Mouse (Mus musculus): ENCODE results near the gene Atg9b. TPM values are rescaled to one million over a fixed set of nuclear protein-coding genes. Genes with fewer than 3 reads are reported as not detected.

Gene Atg9b
- 1 to 10 TPM in 1 of 2 experiments, under 1 TPM in 1; 0.75 to 1.4 TPM for total RNA-seq (2021)
- long read RNA-seq, experiment 1, partial matches to known transcripts: 1 of 1 reads
- long read RNA-seq, experiment 1, other reads (novel, unspliced or antisense): 0 of 1 reads
- long read RNA-seq, experiment 2: 0 reads

DNA sequence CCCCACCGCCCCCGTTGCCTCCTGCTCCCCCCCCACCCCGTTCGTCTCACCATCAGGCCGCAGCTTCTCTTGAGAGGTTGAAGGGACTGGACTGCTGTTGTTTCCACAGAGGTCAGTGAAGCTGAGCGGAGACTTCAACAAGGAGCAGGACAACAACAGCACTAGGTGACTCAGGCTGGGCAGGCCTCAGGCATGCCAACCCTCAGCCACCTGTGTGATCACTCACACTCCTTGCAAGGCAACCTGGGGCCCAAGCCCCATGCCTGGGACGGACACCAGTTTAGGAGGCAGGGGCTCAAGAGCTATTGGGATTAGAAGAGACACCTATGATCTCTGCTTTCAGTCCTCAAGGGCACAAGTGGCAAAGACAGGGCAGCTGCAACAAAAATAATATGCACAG lies at the start of gene Atg9b:
Gene Atg9b, minus strand, starts transcription at position 280 of the 400 bp plus-strand sequence.
- DNase-seq: no peak

- no peak for DNase-seq
These were observed 49.2 kb upstream of the Atg9b start for GRCm38 (mm10) chr5:24441187-24441586.

- DNase-seq: peak in 1 of 2 experiments; percentile 23
These were observed 42.0 kb upstream of the Atg9b start for GRCm38 (mm10) chr5:24433993-24434392.

- no peak for DNase-seq
These were observed 36.7 kb upstream of the Atg9b start for GRCm38 (mm10) chr5:24428596-24428995.

GRCm38 (mm10) chr5:24427981-24428402 lies 36.0 kb upstream of the Atg9b start:
- no peak for DNase-seq

- DNase-seq: no peak
These were observed 35.3 kb upstream of the Atg9b start for GRCm38 (mm10) chr5:24427285-24427633.

DNA sequence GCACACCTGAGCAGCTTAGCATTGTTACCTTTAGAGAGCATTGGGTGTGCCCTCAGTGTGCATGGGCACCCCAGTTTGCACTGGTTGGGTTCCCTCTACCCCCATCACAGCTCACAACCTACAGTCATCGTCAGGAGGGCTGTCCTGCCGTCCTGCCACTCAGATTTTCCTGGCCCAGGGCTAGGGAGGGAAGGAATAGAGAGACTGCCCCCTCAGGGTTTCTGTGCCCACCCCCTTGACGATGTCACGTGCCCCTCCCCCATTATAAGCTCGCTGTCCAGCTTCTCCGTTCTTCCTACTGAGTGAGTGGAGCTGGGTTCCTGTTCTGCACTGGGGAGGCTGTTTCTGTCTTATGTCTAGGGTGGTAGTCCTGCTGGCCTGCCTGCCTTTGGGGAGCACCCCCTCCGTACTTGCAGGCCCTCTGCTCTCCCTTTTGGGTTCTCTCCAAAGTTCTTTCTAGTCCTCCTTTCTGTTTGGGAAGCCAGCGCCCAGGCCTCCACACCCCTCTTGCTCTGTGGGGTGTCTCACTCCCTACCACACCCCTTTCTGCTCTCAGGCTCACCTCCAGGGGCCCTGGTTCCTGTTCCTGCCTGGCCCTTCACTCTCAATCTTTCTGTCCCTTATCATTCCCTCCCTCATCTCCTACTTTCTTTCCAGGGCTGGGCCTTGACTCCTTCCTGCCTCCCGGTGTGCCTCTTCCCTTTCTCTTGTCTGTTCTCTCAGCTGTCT lies 34.8 kb upstream of the Atg9b start:
- DNase-seq: no peak

DNA sequence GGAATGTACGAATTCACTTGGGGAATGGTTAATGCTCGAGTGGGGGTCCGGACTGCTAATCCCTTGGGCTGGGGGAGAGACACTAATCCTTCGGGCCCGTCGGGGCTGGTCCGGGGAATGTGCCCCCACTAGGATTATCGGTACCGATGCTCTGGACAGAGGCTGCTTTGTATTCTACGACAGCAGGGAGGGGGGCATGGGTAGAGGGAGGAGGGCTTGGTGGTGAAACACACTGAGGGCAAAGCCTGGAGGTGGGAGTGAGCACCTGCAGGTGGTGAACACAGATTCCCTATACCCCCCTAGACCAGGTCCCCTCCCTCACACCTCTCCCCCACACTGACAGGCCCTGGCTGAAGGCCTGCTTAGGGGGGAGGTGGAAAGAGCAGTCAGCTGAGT lies 34.1 kb upstream of the Atg9b start:
- no peak for DNase-seq

- peak in 1 of 2 experiments; percentile 72 for DNase-seq
These were observed 33.6 kb upstream of the Atg9b start for GRCm38 (mm10) chr5:24425421-24426036.

DNA sequence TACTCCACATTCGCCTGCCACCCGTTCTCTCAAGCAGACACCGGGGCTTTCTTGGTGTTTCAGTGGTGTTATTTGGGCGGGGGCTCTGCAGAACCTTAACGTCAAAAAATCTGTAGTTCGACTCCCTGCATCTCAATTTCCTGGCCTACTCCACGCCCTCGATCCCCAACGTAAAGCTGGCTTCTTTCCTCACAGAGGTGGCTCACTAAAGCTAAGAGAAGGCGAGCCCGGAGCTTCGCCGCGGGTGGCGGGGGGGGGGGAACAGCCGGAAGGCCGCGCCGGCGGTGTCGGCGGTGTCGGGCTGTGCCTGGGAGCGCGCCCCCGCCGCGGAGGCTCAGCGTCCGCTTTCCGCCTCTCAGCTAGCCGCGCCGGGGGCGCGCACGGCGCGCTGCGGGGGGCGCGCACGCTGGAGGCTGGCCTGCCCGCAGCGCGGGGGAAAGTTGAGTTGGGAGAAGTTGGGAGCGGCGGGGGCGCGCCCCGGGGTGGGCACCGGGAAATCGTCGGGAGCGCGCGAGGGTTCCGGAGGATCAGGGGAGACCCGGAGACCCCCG lies 33.0 kb upstream of the Atg9b start:
- DNase-seq: peak; percentile 86 to 89

- no peak for DNase-seq
These were observed 32.2 kb upstream of the Atg9b start for GRCm38 (mm10) chr5:24424004-24424781.

DNA sequence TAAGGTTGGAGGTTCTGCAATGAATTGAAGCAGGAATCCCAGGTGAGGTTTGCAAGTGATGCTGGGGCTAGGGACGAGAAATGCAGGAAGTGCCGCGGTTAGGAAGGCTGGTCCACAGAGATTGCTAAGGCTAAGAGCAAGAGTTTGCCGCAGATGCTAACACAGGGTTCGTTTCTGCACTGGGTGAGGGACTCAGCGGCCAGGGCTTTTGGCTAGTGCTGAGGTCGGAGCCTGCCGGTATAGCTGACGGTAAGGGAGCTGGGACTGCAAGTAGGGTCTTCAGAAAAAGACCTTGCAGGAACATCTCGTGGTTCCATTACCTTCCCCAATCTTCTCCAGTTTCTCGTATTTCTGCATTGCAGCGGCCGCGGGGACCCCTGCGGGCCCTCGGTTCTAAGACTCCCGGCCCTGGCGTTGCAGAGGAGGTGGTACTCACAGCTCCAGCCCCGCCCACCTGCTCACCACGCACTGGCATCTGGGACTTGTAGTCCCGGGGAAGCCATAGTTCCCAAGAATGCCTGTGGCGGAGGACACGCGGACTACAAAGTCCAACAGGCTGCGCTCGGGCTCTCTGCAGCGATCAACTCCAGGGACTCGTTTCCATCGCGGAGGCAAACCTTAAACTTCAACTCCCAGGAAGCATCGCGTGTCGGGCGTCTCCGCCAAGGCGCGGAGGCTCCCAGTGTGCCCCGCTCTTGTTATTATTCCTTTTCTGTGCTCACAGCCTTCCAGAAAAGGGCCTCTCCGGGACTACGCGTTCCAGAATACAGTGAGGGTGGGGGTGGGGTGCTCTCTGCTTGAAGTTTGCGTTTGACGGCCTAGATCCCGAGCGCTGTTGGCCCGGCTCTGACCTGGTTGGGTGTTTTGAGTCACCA lies 31.4 kb upstream of the Atg9b start, which contains the start of the genes Cdk5 and Slc4a2:
Gene Cdk5, minus strand, starts transcription at position 402 of the 875 bp plus-strand sequence.
Gene Slc4a2, plus strand, starts transcription at position 709 of the 875 bp plus-strand sequence.
- DNase-seq: peak; percentile 98 to 100

GRCm38 (mm10) chr5:24420381-24420780 lies 28.4 kb upstream of the Atg9b start:
- DNase-seq: no peak

DNA sequence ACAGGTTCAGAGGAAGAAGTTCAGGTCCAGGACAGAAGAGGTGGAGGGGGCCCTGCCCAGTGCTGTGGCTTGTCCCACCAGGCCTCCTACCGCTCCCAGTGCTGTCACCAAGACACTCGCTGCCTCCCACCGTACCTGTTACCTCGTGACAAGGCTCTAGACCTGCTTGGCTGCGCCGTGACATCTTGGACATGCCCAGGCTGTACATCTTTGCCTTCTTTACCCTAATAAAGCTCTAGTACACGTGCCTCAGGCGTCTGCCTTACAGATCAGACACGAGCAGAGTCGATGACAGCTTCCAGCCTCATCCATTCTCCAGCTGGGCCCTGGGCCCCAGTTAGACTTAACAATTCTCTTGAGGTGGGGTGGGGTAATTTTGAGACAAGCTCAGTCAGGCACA lies 25.6 kb upstream of the Atg9b start:
- no peak for DNase-seq

DNA sequence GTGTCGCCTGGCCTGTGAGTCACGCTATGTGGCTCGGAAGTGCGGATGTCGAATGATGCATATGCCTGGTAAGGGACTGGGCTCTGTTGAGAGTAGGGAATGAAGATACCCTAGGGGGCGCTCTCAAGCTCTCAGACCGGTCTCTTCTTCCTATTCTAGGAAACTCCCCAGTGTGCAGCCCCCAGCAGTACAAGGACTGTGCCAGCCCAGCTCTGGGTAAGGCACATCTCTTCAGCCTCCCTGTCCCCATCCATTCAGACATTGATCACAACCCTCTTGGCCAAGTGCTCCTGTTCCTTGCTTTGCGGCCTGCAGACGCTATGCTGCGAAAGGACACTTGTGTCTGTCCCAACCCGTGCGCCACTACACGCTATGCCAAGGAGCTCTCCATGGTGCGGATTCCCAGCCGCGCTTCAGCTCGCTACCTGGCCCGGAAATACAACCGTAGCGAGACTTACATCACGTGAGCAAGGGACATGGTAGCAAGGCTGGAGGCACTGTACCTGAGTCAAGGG lies 24.3 kb upstream of the Atg9b start:
- DNase-seq: peak; percentile 70 to 78

DNA sequence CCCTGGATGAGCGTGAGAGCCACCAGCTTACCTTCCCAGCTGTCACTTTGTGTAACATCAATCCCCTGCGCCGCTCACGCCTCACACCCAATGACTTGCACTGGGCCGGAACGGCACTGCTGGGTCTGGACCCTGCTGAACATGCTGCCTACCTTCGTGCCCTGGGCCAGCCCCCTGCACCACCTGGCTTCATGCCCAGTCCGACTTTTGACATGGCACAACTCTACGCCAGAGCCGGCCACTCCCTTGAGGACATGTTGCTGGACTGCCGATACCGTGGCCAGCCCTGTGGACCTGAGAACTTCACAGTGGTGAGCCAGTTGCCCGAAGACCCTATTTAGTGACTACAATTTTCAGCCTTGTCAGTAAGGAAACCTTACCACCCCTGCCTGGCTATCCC lies 22.0 kb upstream of the Atg9b start:
- DNase-seq: no peak

DNA sequence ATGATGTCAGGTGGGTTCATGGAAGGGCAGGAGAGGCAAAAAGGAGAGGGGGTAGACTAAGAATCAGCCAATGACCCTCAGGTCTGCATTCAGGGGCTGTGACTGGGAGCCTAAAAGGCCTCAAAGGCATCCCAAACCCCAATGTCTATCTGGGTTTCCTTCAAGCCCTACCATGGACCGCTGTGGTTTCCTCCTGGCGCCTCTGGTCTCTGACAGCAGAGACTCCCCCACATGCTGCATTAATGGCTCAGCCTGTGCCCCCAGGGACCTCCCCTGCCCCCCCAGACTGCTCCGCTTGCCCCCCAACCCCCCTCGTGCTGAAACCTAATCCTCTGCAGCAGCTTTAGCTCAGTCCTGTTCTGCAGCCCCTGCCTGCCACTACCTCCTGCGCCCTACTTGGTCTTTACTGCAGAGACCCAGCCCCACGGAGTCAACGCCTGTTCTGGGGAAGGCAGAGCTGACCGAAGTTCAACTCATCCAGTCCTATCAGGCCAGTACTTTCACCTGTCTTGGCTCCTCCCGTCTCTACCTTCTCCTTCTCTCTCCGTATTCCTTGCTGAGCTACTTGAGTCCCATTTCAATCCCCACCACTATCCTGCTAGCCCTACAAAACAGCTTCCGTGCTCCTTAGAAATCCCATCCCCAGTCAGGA lies 21.2 kb upstream of the Atg9b start, which contains the start of gene Asic3:
Gene Asic3, plus strand, starts transcription at position 351 of the 652 bp plus-strand sequence.
- DNase-seq: no peak

GRCm38 (mm10) chr5:24412063-24412462 lies 20.1 kb upstream of the Atg9b start:
- DNase-seq: no peak

- DNase-seq: no peak
These were observed 17.5 kb upstream of the Atg9b start for GRCm38 (mm10) chr5:24409466-24409865.

DNA sequence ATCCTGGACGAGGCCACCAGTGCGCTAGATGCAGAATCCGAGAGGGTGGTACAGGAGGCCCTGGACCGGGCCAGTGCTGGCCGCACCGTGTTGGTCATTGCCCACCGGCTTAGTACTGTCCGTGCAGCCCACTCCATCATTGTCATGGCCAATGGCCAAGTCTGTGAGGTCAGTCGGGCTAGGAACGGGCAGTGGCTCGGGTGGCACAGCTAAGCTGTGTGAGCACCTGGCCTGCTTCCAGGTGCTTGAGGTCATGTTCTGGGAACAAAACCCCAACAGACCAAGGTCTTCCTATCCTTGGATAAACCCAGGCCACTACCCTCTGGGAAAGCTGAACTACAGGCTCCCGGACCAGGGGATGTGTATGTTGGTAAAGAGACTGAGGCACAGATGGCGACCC lies 16.7 kb upstream of the Atg9b start:
- peak in 1 of 2 experiments; percentile 24 for DNase-seq

Data from heart, adult 18-20 months (tissue).